Mouse (Mus musculus) lung, postnatal 14 days (tissue): ENCODE measurements around the gene Nup98.

Experiments
- DNase-seq: peaks from one replicate; pipeline ENCODE4 v3.0.0; 2021

The Nup98 gene

GRCm38 (mm10) chr7:102209756-102210721 lies at the start of gene Nup98, which contains the start of gene Pgap2:
Nup98 (minus strand) TSS chr7:102210176.
Pgap2 (plus strand) TSS chr7:102210208.
- peak; percentile 100 for DNase-seq

DNA sequence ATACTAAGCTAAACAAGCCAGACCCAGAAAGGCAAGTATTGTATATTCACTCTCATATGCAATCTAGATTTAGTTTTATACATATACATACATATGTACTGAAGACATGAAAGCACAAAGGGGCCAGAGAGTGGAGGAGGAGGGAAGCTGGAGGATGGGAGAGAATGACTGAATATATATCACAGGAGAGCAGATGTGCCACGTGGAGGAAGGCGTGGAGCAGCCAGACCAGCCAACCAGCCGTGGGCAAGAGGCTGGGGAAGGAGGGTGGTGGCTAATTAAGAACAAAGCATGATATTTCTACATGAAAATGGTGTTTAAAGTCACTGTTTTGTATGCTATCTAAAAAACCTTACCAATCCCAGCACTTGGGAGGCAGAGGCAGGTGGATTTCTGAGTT lies 48.8 kb upstream of the Nup98 start:
- DNase-seq, result no peak

GRCm38 (mm10) chr7:102258189-102258588 lies 48.2 kb upstream of the Nup98 start:
- DNase-seq, result peak; percentile 89

DNA sequence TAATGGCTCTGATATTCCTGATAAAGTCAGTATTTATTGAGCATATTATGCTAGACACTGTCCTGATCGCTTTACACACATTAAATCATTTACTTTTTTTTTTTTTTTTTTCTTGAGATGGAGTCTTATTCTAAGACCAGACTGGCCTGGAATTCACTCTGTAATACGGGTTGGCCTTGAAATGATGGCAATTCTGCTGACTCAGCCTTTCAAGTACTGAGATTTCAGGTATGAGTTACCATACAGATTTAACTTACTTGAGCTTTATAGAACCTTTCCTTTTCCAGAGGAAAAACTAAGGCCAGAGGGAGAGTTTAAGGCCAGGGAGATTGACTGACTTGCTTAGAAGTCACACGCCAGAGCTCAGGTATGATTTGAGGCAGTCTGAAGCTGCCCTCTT lies 46.7 kb upstream of the Nup98 start:
- no peak for DNase-seq

GRCm38 (mm10) chr7:102255954-102256353 lies 46.0 kb upstream of the Nup98 start, which contains the start of gene Rhog:
Rhog (minus strand) TSS chr7:102256054.
- no peak for DNase-seq

DNA sequence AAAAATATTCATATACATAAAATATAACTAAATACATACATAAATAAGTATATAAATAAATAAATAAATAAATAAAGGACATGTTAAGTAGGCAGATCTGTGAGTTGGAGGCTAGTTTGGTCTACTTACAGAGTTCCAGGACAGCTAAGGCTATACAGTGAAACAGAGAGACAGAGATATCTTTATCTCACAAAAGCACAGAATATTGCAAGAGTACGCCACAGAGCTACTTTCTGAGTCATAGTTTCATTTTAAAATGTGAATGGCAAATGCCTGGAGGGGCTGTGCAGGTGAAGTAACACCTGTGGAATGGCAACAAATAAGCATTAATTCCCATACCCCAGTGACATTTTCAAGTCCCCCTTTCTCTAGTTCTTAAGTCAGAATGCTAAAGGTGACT lies 43.7 kb upstream of the Nup98 start:
- DNase-seq, result no peak

- peak; percentile 96 for DNase-seq
These were observed 40.7 kb upstream of the Nup98 start for GRCm38 (mm10) chr7:102250631-102251214.

- DNase-seq, result peak; percentile 79
These were observed 40.1 kb upstream of the Nup98 start for GRCm38 (mm10) chr7:102249896-102250630.

DNA sequence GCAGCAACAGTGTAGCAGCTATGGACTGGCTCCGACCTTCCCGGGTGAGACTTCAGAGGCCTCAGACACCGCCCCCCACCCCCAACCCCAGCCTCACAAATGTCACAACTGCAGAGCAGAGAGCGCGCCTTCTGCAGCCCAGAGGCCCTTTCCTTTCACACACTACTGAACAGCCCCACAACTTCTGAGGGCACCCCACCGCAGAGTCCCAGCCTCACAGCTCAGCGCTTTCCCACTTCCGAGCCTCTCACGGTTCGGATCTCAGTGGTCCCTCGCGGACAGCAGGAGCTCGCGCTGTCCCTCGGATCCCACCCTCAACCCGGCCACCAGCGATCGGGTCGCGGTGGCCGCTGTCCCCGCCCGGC lies 39.5 kb upstream of the Nup98 start:
- no peak for DNase-seq

GRCm38 (mm10) chr7:102248691-102249404 lies 38.9 kb upstream of the Nup98 start:
- no peak for DNase-seq

- no peak for DNase-seq
These were observed 37.2 kb upstream of the Nup98 start for GRCm38 (mm10) chr7:102246956-102247797.

DNA sequence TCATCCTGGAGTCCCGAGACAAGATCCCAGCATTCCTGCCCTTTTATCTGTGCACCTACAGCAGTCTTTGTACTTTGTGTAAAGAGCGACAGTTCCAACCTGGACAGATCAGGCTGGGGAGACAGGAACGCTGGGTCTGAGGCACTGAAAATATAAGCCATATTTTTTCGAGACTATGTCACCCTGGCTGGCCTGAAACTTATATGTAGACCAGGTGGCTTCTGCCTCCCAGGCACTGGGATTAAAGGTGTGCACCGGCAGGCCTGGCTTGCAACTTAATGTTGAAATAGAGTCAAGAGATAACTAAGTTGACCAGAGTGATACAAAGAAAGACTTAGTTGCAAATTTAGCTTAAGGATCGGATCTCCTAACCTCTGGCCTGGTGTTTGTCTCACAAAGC lies 36.3 kb upstream of the Nup98 start:
- no peak for DNase-seq

DNA sequence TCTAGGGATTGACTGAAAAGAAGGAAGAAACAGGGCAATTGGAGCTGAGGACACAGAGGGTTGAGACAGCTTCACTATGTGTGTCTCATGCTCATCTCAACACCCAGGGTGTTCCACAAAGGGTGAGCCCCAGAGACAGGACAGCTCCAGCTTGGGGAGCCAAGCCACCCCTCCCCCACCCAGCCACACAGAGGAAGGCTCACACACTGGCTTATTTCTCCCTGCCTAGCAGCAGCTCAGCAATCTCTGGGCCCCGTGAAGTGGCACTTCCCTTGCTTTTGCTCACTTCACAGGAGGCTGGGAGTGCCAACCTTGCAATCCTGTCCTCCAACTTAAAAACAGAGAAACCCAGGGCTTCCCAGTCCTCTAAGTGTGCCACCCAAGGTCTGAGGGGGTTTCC lies 35.8 kb upstream of the Nup98 start:
- peak; percentile 68 for DNase-seq

DNA sequence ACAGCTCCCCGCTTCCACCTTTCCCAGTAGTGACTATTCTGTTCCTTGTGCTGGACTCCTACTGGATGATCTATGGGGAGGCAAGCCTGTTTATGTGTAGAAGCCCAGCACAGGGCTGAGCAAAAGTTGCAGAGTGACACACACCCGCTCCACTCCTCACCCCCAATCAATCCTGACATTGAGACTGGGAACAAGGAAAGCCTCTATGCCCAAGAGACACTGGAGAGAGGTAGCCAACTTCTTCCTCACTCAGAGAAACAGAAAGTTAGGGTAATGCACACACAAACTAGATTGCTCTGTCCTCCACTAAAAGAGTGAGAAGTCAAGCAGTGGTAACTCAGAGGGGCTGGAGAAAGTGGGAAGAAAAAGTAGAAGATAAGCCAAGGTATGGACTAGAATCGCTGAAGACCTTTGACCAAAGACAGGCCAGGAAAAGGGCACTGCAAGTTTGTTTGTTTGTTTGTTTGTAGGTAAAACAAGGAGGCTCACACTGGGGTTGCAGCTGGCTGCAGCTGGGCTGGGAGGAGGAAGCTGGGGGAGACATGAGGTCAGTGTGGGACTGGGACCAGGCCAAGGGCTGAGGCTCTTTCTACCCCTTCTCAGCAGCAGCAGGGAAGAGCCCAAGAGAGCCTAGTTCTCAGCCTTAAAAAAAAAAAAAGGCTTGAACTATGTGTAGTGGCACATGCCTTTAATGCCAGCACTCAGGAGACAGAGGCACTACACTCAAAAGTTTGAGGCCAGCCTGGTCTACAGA lies 35.0 kb upstream of the Nup98 start:
- peak; percentile 55 for DNase-seq

DNA sequence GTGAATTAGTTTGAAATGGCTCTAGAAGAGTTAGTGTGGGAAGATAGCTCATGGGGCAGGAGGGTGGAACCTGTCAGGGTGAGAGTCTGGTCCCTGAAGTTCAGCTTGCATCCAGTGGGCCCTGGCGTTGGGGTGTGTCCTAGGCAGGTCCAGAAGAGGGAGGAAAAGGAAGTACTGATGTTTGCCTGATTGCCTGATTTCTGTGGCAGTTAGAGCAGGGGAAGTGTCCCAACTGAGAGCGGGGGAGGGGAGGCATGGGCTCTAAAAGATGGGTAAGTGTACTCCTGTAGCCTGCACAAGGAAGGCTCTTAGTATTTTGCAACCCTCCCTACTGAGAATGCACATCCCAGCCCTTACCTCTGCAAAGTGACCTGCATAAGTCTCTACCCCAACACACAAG lies 33.9 kb upstream of the Nup98 start:
- DNase-seq, result peak; percentile 60

DNA sequence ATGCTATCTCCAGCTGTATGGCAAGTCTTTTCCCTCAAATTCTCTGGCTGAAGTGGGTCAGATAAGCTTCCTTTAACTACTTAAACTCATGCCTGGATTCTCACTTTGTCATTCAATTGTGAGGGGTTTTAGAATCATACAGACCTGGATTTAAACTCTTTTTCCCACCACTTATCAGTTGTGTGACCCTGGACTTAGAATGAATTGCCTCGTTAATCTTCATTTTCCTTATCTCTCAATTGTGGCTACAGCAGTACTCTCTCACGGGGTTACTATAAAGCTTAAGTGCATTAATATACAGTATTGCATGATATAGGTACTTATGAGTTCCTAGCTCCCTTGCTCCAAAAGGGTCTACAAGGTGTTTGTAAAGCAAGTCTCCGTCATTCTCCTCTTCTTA lies 32.9 kb upstream of the Nup98 start:
- DNase-seq, result no peak

- no peak for DNase-seq
These were observed 32.4 kb upstream of the Nup98 start for GRCm38 (mm10) chr7:102242371-102242770.

- DNase-seq, result no peak
These were observed 29.6 kb upstream of the Nup98 start for GRCm38 (mm10) chr7:102239591-102239990.

DNA sequence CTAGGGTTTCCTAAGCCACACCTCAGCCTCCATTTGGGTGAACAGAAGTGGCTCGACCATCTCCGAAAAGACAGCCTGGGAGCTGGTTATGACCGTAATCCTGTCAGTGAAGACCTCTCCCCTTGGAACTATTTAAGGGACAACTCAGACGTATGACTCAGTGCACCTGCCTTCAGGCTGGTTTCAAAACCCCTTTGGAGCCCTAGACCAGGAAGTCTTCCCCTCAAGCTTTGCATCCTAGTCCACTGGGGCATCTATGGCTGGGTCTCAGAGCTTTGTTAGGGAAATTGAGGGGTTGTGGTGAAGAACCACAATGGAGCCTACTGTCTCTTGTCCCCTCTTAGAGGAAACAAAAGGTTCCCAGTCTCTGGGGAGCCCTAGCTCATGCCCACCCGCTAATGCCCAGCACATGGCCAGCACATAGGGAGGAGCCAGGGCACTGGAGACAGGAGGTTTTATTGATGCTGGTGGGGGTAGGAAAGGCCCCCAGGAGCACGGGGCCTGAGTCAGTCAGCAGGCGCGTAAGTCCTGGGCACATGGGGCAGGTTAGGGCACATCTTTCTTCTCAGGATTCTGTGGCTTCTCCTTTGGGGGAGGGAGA lies 28.8 kb upstream of the Nup98 start:
- DNase-seq, result no peak

- no peak for DNase-seq
These were observed 23.1 kb upstream of the Nup98 start for GRCm38 (mm10) chr7:102233059-102233458.

DNA sequence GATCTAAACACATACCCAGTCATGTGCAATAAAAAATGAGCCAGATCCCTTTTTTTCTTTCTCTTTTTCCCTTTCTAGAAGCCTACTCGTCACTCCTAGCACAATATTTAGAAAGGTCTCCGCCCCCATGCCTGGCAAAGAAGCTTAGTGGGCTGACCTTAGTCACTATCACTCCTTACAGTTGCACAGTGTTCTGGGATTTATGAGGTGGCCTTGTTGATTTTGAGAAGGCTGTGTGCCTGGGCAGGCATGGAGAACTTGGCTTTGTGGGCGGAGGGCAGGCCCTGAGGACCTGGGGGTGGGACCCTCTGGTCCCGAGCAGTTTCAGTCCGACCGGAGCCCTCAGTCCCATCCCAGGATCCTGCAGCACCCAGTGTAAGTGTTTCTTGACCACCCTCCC lies 19.8 kb upstream of the Nup98 start:
- DNase-seq, result no peak
